Mouse (Mus musculus) adrenal gland, postnatal 25 days (tissue): ENCODE results near the gene Il12a. TPM values are rescaled to one million over a fixed set of nuclear protein-coding genes. Genes with fewer than 3 reads are reported as not detected.
A peak's percentile ranks its signal among the peaks of the same experiment; 100 is the strongest.

ENCODE experiments used
- DNase-seq: peaks from one replicate; pipeline ENCODE4 v3.0.0; 2021; ENCODE audit warnings: mixed read lengths
- long read RNA-seq: library from polyadenylated mRNA; stranded (forward); transcript quantifications from one replicate; pipeline ENCODE4 v2.0.0, GENCODE M21; 2021
- total RNA-seq: library from RNA; stranded (reverse); gene quantifications from 2 replicates; pipeline ENCODE4 v1.2.3, GENCODE M21; 2021

Il12a gene
- total RNA-seq, result 0.67 TPM in 1 of 2 replicates, not detected in the other
- long read RNA-seq, partial matches to known transcripts, result 0 of 3 reads
- long read RNA-seq, other reads (novel, unspliced or antisense), result 2 of 3 reads

GRCm38 (mm10) chr3:68690344-68690743 is at the start of gene Il12a:
Gene Il12a, plus strand, starts transcription at chr3:68690644.
- DNase-seq, result no peak

- DNase-seq, result no peak
Observed at GRCm38 (mm10) chr3:68642935-68643334, 47.5 kb upstream of the Il12a start.

- DNase-seq, result no peak
Observed at GRCm38 (mm10) chr3:68646387-68647130, 43.9 kb upstream of the Il12a start.

- no peak for DNase-seq
Observed at GRCm38 (mm10) chr3:68647282-68647681, 43.2 kb upstream of the Il12a start.

- no peak for DNase-seq
Observed at GRCm38 (mm10) chr3:68650251-68650650, 40.2 kb upstream of the Il12a start.

- DNase-seq, result no peak
Observed at GRCm38 (mm10) chr3:68656607-68657352, 33.7 kb upstream of the Il12a start.

GRCm38 (mm10) chr3:68657589-68658245 is 32.7 kb upstream of the Il12a start:
- DNase-seq, result no peak

- no peak for DNase-seq
Observed at GRCm38 (mm10) chr3:68659996-68660395, 30.4 kb upstream of the Il12a start.

- DNase-seq, result no peak
Observed at GRCm38 (mm10) chr3:68660538-68660937, 29.9 kb upstream of the Il12a start.

- DNase-seq, result no peak
Observed at GRCm38 (mm10) chr3:68662386-68662785, 28.1 kb upstream of the Il12a start.

GRCm38 (mm10) chr3:68664337-68664736 is 26.1 kb upstream of the Il12a start:
- no peak for DNase-seq

- no peak for DNase-seq
Observed at GRCm38 (mm10) chr3:68666377-68666776, 24.1 kb upstream of the Il12a start.

- DNase-seq, result no peak
Observed at GRCm38 (mm10) chr3:68667852-68668251, 22.6 kb upstream of the Il12a start.

- DNase-seq, result no peak
Observed at GRCm38 (mm10) chr3:68669418-68669974, 20.9 kb upstream of the Il12a start.

GRCm38 (mm10) chr3:68674721-68675120 is 15.7 kb upstream of the Il12a start:
- DNase-seq, result no peak

- no peak for DNase-seq
Observed at GRCm38 (mm10) chr3:68675216-68675835, 15.1 kb upstream of the Il12a start.

- no peak for DNase-seq
Observed at GRCm38 (mm10) chr3:68675980-68676678, 14.3 kb upstream of the Il12a start.

GRCm38 (mm10) chr3:68676831-68677303 is 13.6 kb upstream of the Il12a start:
- peak; percentile 13 for DNase-seq

GRCm38 (mm10) chr3:68678805-68679585 is 11.4 kb upstream of the Il12a start:
- DNase-seq, result no peak

- DNase-seq, result no peak
Observed at GRCm38 (mm10) chr3:68683579-68683978, 6.9 kb upstream of the Il12a start.
